Mouse (Mus musculus) heart, postnatal 0 days (tissue): Measurements from ENCODE around the gene C1ra. TPM values are rescaled to one million over a fixed set of nuclear protein-coding genes. Genes with fewer than 3 reads are reported as not detected.
A peak's percentile ranks its signal among the peaks of the same experiment; 100 is the strongest.
"Not testable (repeated sequence)": the region's sequence is repeated elsewhere in the genome, so short reads cannot be mapped to it uniquely, and the experiment has no call there.

ENCODE experiments used
- ATAC-seq: fragments of 200-750 bp; cut with Nextera tagmentation; 2 replicates; pipeline ENCODE4 v1.8.0; 2017; ENCODE audit warnings: low read depth, moderate number of reproducible peaks, moderate library complexity; ENCODE audit not compliant: insufficient read depth
- DNase-seq: peaks from one replicate; pipeline ENCODE4 v3.0.0-alpha.2; 2016; ENCODE audit warnings: low spot score
- H3K27ac ChIP-seq: fragments of 300-500 bp; sonication (generic); 2 replicates; pipeline ENCODE4 v1.5.1; 2014; ENCODE audit warnings: low read depth, mild to moderate bottlenecking
- H3K27me3 ChIP-seq: fragments of 300-500 bp; sonication (generic); 2 replicates; pipeline ENCODE4 v1.6.1; 2014; ENCODE audit warnings: low read length, mixed read lengths; ENCODE audit not compliant: control insufficient read depth, insufficient read depth
- H3K36me3 ChIP-seq: fragments of 300-500 bp; sonication (generic); replicated peaks from 2 replicates; pipeline ENCODE4 v1.6.1; 2014; ENCODE audit warnings: low read length, mixed read lengths; ENCODE audit not compliant: control insufficient read depth, insufficient read depth
- H3K4me1 ChIP-seq: fragments of 300-500 bp; sonication (generic); 2 replicates; pipeline ENCODE4 v1.6.1; 2014; ENCODE audit warnings: antibody characterized with exemption; ENCODE audit not compliant: control insufficient read depth, insufficient read depth
- H3K4me2 ChIP-seq: fragments of 300-500 bp; sonication (generic); 2 replicates; pipeline ENCODE4 v1.6.1; 2014; ENCODE audit warnings: low read depth, mild to moderate bottlenecking, low read length, moderate library complexity
- H3K4me3 ChIP-seq: fragments of 300-500 bp; sonication (generic); 2 replicates; pipeline ENCODE4 v1.5.1; 2014; ENCODE audit warnings: low read depth, low read length
- H3K9ac ChIP-seq: fragments of 300-500 bp; sonication (generic); replicated peaks from 2 replicates; pipeline ENCODE4 v1.6.1; 2014; ENCODE audit warnings: low read depth, low read length, mixed read lengths
- H3K9me3 ChIP-seq: fragments of 300-500 bp; sonication (generic); replicated peaks from 2 replicates; pipeline ENCODE4 v1.6.1; 2016; ENCODE audit warnings: low read length; ENCODE audit not compliant: control insufficient read depth
- CTCF ChIP-seq: IDR thresholded peaks from 2 replicates; pipeline ENCODE4 v1.5.1; 2016; ENCODE audit warnings: antibody characterized with exemption, control low read depth, low read depth
- EP300 ChIP-seq: IDR thresholded peaks from 2 replicates; pipeline ENCODE4 v1.6.1; 2016; ENCODE audit warnings: antibody characterized with exemption, low read depth
- WGBS: fragments of 180-500 bp; shearing (Covaris S2); extraction: QIAGEN DNeasy Blood & Tissue Kit; methylation state at CpG from one replicate; pipeline ENCODE4 v1.1.7; 2014; 5-methylcytosine and 5-hydroxymethylcytosine counted together
- polyA plus RNA-seq: library from polyadenylated mRNA; unstranded; fragments of >200 nt; fragmentation: Nextera tagmentation; extraction: Ambion mirVana; gene quantifications from 2 replicates; pipeline ENCODE4 v1.2.1, GENCODE M21; 2015
- total RNA-seq: library from RNA; depleted of rRNA; stranded (reverse); fragments of >200 nt; gene quantifications from 2 replicates; pipeline ENCODE4 v1.2.3, GENCODE M21; 2014; ENCODE audit warnings: low replicate concordance; rRNA removed

The C1ra gene
- total and polyA plus RNA-seq, 2 experiments from 2014 or later, result 3.1 to 11.1 TPM

DNA sequence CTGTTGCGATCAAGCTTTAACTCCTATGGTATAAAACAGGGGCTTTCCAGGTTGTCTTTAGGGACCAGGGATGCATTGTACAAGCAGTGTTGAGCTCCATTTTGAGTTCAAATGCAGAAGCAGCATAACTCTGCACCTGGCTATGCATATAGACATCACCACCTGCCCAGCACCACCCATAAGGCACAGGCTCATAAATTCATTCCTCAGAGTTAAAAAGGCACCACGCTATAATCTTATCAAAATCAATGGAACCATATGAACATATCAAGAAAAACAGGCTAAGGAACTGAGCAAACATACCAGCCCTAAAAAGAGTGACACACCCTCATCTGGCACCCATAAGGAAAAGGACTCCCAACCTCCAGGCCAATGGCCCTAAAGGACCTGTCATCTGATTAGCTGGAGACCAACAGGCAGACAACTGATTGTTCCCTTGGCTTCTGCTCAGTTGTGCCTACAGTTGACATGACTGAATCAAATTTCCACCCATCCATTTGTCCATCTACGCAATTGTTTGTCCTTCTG, 36.9 kb downstream of the C1ra start:
- Histone ChIP-seq H3K4me2 (no peak overlapping the region), H3K27me3 (no peaks in the 10 kb centered on the region), H3K9me3 (peaks cover 5% of the 10 kb centered on the region; the same call in 1 of the 2 replicates), H3K36me3 (no peaks in the 10 kb centered on the region), H3K4me1 (no peaks in the 10 kb centered on the region), H3K9ac (no peak overlapping the region), H3K27ac (no peak overlapping the region), H3K4me3 (no peak overlapping the region)
- TF ChIP-seq CTCF (no peak), EP300 (no peak)
- ATAC-seq (no peak), DNase-seq (no peak)
- 82% methylated on average over 3 of the region's 3 CpGs for WGBS

DNA sequence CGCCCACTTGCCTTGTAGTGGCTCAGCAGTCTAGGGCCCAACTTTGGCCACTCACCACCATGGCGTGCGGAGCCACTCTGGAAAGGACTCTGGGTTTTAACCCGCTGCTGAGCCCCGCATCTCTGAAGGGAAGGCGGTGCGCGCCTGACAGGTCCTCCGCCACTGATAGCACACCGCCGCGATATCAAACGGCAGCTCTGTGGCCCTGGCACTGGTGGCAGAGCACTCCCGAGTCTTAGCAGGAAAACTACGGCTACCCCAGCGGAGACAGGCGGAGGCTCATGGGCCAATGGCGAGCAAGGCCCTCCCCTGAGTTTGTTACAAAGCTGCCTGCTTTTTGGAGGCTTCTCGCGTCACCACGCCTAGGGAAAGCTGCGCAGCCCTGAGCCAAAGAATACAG, 40.6 kb downstream of the C1ra start:
- WGBS, result 67% methylated on average over 22 of the region's 22 CpGs

DNA sequence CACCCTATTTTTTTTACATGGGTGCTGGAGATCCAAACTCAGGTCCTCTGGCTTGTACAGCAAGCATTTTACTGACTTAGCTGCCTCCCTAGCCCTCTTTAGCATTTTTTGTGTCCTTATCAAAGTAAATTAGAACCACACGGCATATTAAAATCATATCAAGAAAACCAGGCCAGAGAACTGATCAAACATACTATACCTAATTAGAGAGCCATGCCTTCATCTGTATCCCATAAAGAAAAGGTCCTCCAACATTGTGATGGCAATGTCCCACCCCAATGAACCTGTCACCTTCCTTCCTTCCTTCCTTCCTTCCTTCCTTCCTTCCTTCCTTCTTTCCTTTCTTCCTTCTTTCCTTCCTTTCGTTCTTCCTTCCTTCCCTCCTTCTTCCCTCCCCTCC, 43.8 kb downstream of the C1ra start:
- not testable (repeated sequence) for H3K4me3 ChIP-seq, ATAC-seq
- whole genome bisulfite sequencing, result 65% methylated on average over 2 of the region's 2 CpGs

More for the DNA sequence above, 40.6 kb downstream of the C1ra start:
- H3K27me3 ChIP-seq, result no peaks in the 10 kb centered on the region
- H3K4me2 ChIP-seq, result no peak overlapping the region
- DNase-seq (no peak), ATAC-seq (no peak)
- H3K27ac ChIP-seq, result no peak overlapping the region
- H3K9me3 ChIP-seq, result peaks cover 5% of the 10 kb centered on the region; the same call in 1 of the 2 replicates
- TF ChIP-seq EP300, result no peak
- TF ChIP-seq CTCF, result no peak
- H3K9ac ChIP-seq, result no peak overlapping the region
- no peak overlapping the region for H3K4me3 ChIP-seq
- no peaks in the 10 kb centered on the region for H3K4me1 ChIP-seq
- no peaks in the 10 kb centered on the region for H3K36me3 ChIP-seq

DNA sequence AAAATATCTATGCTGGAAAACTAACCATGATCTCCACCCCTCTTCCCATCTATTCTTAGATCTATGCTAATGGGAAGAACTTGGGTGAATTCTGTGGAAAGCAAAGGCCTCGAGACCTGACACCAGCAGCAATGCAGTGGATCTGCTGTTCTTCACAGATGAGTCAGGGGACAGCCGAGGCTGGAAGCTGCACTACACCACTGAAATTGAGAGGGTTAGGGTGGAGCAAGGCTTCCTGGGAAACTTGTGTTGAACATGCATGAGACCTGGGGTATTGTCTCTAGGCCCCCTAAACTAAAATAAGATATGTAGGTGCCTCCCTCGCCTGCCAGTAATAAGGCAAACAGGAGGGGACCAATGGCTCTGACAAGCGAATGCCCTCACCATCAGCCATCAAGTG, 49.0 kb downstream of the C1ra start:
- ATAC-seq, H3K4me3 ChIP-seq, H3K36me3 ChIP-seq, H3K4me2 ChIP-seq, H3K27me3 ChIP-seq, DNase-seq, H3K9ac ChIP-seq, H3K4me1 ChIP-seq, H3K27ac ChIP-seq, H3K9me3 ChIP-seq: not testable (repeated sequence)
- WGBS, result 78% methylated on average over 4 of the region's 4 CpGs

More for the DNA sequence above, 43.8 kb downstream of the C1ra start:
- not testable (repeated sequence) for H3K27me3 ChIP-seq, H3K27ac ChIP-seq, H3K4me2 ChIP-seq, DNase-seq, H3K4me1 ChIP-seq, H3K9me3 ChIP-seq, H3K36me3 ChIP-seq, H3K9ac ChIP-seq

GRCm38 (mm10) chr6:124561611-124562010, 49.4 kb downstream of the C1ra start:
- not testable (repeated sequence) for H3K27ac ChIP-seq, H3K4me2 ChIP-seq, H3K36me3 ChIP-seq, H3K27me3 ChIP-seq, ATAC-seq, H3K9me3 ChIP-seq, H3K9ac ChIP-seq, H3K4me3 ChIP-seq, DNase-seq, H3K4me1 ChIP-seq
- whole genome bisulfite sequencing, result 94% methylated on average over 2 of the region's 2 CpGs

DNA sequence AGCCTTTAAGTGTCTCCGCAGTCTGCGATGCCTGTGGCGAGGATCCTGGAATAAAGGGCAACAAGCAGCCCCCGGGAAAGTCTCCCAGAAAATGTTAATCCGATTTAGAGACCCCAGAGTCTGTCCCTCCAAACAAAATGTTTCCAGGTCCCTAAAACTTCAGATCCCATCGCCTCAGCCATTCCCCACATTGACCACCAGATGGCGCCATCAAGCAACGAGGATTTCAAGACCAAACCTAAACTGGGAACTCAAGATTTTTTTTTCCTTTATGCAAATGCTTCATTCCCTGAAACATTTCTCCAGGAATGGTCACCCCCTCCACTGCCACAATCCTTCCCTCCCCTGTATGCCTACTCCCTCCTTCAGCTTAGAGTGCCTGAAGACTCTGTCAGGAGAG, 57.8 kb downstream of the C1ra start, which contains the start of gene C1rb:
Gene C1rb (plus strand): TSS at position 269 of the 400 bp plus-strand sequence.
- TF ChIP-seq EP300 (no peak), CTCF (peak; percentile 89)
- Histone ChIP-seq H3K27me3 (no peaks in the 10 kb centered on the region), H3K4me2 (no peak within 1 kb of the TSS), H3K36me3 (no peaks in the 10 kb centered on the region), H3K4me1 (0 out of 2 replicates have a peak, but pooled peaks cover 6% of the 10 kb centered on the region), H3K9me3 (no peaks in the 10 kb centered on the region), H3K27ac (no peak within 1 kb of the TSS), H3K9ac (no peak within 1 kb of the TSS), H3K4me3 (no peak within 1 kb of the TSS)
- 1% methylated on average over 8 of the region's 8 CpGs for WGBS
- ATAC-seq (no peak), DNase-seq (peak; percentile 49)

Other genes with a start within 250 kb of the C1ra start
- gene Cd163, start 207.7 kb upstream of the C1ra start, total RNA-seq, result 0.61 and 1.8 TPM in 2 replicates
- gene Cd163, start 207.7 kb upstream of the C1ra start, polyA plus RNA-seq, result 0.40 and 0.67 TPM in 2 replicates
- gene Pex5, start 97.3 kb upstream of the C1ra start, total RNA-seq, result 42.9 and 47.7 TPM in 2 replicates
- 20.8 and 21.4 TPM in 2 replicates for gene Pex5, start 97.3 kb upstream of the C1ra start, polyA plus RNA-seq
- gene Clstn3, start 47.6 kb upstream of the C1ra start, total RNA-seq, result 0.23 and 0.84 TPM in 2 replicates
- gene Clstn3, start 47.6 kb upstream of the C1ra start, polyA plus RNA-seq, result 0.16 and 0.18 TPM in 2 replicates
- 0.46 and 1.4 TPM in 2 replicates for gene C1rl, start 19.3 kb upstream of the C1ra start, total RNA-seq
- 0.48 and 0.63 TPM in 2 replicates for gene C1rl, start 19.3 kb upstream of the C1ra start, polyA plus RNA-seq
- gene C1s1, start 30.0 kb downstream of the C1ra start, total RNA-seq, result 1.1 and 7.0 TPM in 2 replicates
- gene C1s1, start 30.0 kb downstream of the C1ra start, polyA plus RNA-seq, result 2.7 and 3.7 TPM in 2 replicates
- gene C1rb, start 57.9 kb downstream of the C1ra start, total RNA-seq, result not detected in 2 replicates
- not detected in 2 replicates for gene C1rb, start 57.9 kb downstream of the C1ra start, polyA plus RNA-seq
- not detected in 2 replicates for gene C1s2, start 123.7 kb downstream of the C1ra start, total RNA-seq
- gene C1s2, start 123.7 kb downstream of the C1ra start, polyA plus RNA-seq, result 0.08 TPM in 1 of 2 replicates, not detected in the other
- gene Lpcat3, start 150.6 kb downstream of the C1ra start, total RNA-seq, result 49.3 and 50.5 TPM in 2 replicates
- gene Lpcat3, start 150.6 kb downstream of the C1ra start, polyA plus RNA-seq, result 61.1 and 62.7 TPM in 2 replicates
- 94.9 and 106 TPM in 2 replicates for gene Emg1, start 199.8 kb downstream of the C1ra start, total RNA-seq
- 85.6 and 97.0 TPM in 2 replicates for gene Emg1, start 199.8 kb downstream of the C1ra start, polyA plus RNA-seq
- 407 and 409 TPM in 2 replicates for gene Phb2, start 199.9 kb downstream of the C1ra start, total RNA-seq
- 423 and 432 TPM in 2 replicates for gene Phb2, start 199.9 kb downstream of the C1ra start, polyA plus RNA-seq
- gene Ptpn6, start 226.3 kb downstream of the C1ra start, total RNA-seq, result 2.4 and 6.3 TPM in 2 replicates
- 4.3 and 4.5 TPM in 2 replicates for gene Ptpn6, start 226.3 kb downstream of the C1ra start, polyA plus RNA-seq
- 119 and 153 TPM in 2 replicates for gene Grcc10, start 229.0 kb downstream of the C1ra start, total RNA-seq
- gene Grcc10, start 229.0 kb downstream of the C1ra start, polyA plus RNA-seq, result 492 and 535 TPM in 2 replicates
- not detected in 2 replicates for gene Gm45234, start 243.6 kb downstream of the C1ra start, total RNA-seq
- not detected in 2 replicates for gene Gm45234, start 243.6 kb downstream of the C1ra start, polyA plus RNA-seq
- gene Atn1, start 244.1 kb downstream of the C1ra start, total RNA-seq, result 7.8 and 8.5 TPM in 2 replicates
- 5.4 and 6.0 TPM in 2 replicates for gene Atn1, start 244.1 kb downstream of the C1ra start, polyA plus RNA-seq